Comparison of ENCODE assay signal across 12 mouse cellular contexts in the genomic region with DNA sequence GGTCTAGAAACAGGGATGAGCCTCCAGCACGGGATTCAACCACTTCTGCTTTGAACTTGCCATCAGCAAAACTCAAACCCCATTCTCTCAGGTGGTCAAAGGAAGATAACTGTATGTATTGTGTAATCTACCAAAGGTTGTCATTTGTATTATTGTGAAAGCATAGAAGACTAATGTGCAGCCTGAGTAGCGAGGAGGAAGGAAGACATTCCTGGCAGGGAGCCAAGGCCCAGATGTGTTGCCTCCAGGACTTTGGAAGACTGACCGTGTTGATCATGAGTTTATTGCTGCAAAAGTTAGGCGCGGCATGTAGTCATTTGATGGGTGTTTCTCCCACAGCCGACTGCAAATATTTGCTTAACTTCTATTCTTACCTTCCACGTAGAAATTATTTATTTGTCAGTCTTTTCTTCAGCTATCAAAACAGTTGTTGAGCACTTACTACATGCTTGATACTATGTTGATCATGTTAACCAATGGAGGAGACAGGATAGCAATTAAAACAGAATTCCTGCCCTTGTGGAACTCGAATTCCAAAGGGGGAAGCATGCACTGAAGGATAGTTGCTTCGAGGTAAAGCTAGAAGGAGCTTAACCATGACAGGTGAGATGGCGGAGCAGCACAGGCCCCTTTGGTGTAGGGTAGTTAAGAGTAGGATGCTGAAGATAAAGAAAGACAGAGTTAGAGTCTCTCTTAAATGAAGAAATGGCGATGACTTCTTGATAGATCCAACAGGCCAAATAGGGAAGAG. TPM values are rescaled to one million over a fixed set of nuclear protein-coding genes. Genes with fewer than 3 reads are reported as not detected.
DNase-seq lines count a peak whose midpoint lies in the region; ATAC-seq lines count a peak whose summit lies in the region.
"Had no signal": no experiment of that assay in that cellular context is flagged by ENCODE, and none has a peak within 500 bp of the region (broad histone marks: within the 10 kb centered on the region; RNA-seq: fewer than 3 reads in every experiment).

No protein-coding gene starts in this region.

- H3K27ac ChIP-seq in liver, embryonic 16.5 days (ENCODE audit: low read length): no peak overlapping the region
- H3K27ac ChIP-seq: liver, embryonic 13.5 days had no signal

- no peaks in the 10 kb centered on the region for H3K9me3 ChIP-seq in liver, embryonic 16.5 days (replicated peaks; ENCODE audit: control insufficient read depth, low read length)
- H3K9me3 ChIP-seq: liver, embryonic 13.5 days had no signal

- H3K4me1 ChIP-seq in liver, embryonic 16.5 days (ENCODE audit: control insufficient read depth, low read depth, low read length): no peaks in the 10 kb centered on the region
- H3K4me1 ChIP-seq: liver, embryonic 13.5 days had no signal

- DNase-seq in heart, postnatal 14 days: peak; percentile 34 to 39
- no peak for DNase-seq in heart, adult 8-10 months (ENCODE audit: low spot score)
- DNase-seq in 3T3-L1 (ENCODE audit: low read depth, low spot score): peak; percentile 34
- peak; percentile 8 to 18 for DNase-seq in gastrocnemius, adult 8-10 months (ENCODE audit: low spot score in 2 of 2)
- DNase-seq in cerebellum, adult 9-11 months: no peak
- DNase-seq in layer of hippocampus, adult 9-11 months: no peak
- DNase-seq in thymus, adult 18-20 months: no peak
- DNase-seq: adrenal gland, adult 2 months; liver, embryonic 13.5 days; retina, postnatal 1 day; thymus, adult 2 months had no signal

- H3K4me3 ChIP-seq in liver, embryonic 16.5 days (ENCODE audit: low read depth, low read length): no peak overlapping the region
- H3K4me3 ChIP-seq: liver, embryonic 13.5 days had no signal

- intact Hi-C loops in heart, postnatal 14 days (cut with DNase I): no loop called here

- no peak overlapping the region for H3K9ac ChIP-seq in liver, embryonic 16.5 days (ENCODE audit: low read depth, low read length)
- H3K9ac ChIP-seq: liver, embryonic 13.5 days had no signal

- H3K36me3 ChIP-seq in liver, embryonic 16.5 days (ENCODE audit: control insufficient read depth, insufficient read depth): no peaks in the 10 kb centered on the region
- H3K36me3 ChIP-seq: liver, embryonic 13.5 days had no signal

- peak; percentile 27; the same call in 1 of the 2 replicates for ATAC-seq in liver, embryonic 16.5 days (ENCODE audit: low read depth)

- WGBS in liver, embryonic 16.5 days (ENCODE audit: insufficient replicate concordance): 57% methylated on average over 11 of the region's 11 CpGs

- no peaks in the 10 kb centered on the region for H3K27me3 ChIP-seq in liver, embryonic 16.5 days (ENCODE audit: control insufficient read depth, insufficient read depth, low read depth, low read length)
- H3K27me3 ChIP-seq: liver, embryonic 13.5 days had no signal

- no peak overlapping the region for H3K4me2 ChIP-seq in liver, embryonic 16.5 days (ENCODE audit: low read depth, low read length)
- H3K4me2 ChIP-seq: liver, embryonic 13.5 days had no signal

RNA-seq across cellular contexts. Expression of a gene that starts 40.1 kb away (rescaled TPM):
- total RNA-seq in heart, postnatal 14 days (2021): 100 to 1,000 TPM; 129 to 138 TPM
- total RNA-seq in heart, adult 8-10 months (2022): 100 to 1,000 TPM; 133 to 149 (median 136) TPM
- total RNA-seq in gastrocnemius, adult 8-10 months (2022): 100 to 1,000 TPM; 280 to 354 (median 306) TPM
- polyA plus RNA-seq in liver, embryonic 16.5 days (2015; fragmentation: Nextera tagmentation; extraction: Ambion mirVana): 80.9 and 88.3 TPM in 2 replicates

Comparison
In these comparisons a context has a peak if more than half of its experiments do, and no peak if none do; other contexts are left out.
1. DNase-seq: peak in heart, postnatal 14 days (2 of 2), 3T3-L1 (single experiment) and gastrocnemius, adult 8-10 months (2 of 2); none in heart, adult 8-10 months (single experiment), cerebellum, adult 9-11 months (single experiment), layer of hippocampus, adult 9-11 months (single experiment) and thymus, adult 18-20 months (0 of 2).